Comparison of ENCODE assay signal across 8 mouse cellular contexts in genomic region chr2:180779226-180780104, GRCm38 (mm10). TPM values are rescaled to one million over a fixed set of nuclear protein-coding genes. Genes with fewer than 3 reads are reported as not detected.
DNase-seq lines count a peak whose midpoint lies in the region; ATAC-seq lines count a peak whose summit lies in the region.

No protein-coding gene starts in this region.

- intact Hi-C loops in left cerebral cortex, postnatal 10 days (cut with DNase I) = loop anchor here (2.0 to 10.0 kb wide), 5 partner anchors 31 to 505 kb away; partner anchors contain the start of genes Cables2 and Mrgbp

- no peak overlapping the region for H3K9ac ChIP-seq in intestine, embryonic 14.5 days (ENCODE audit: low read length)
- no peak overlapping the region for H3K9ac ChIP-seq in intestine, embryonic 16.5 days (ENCODE audit: low read depth, low read length)
- no peak overlapping the region for H3K9ac ChIP-seq in hindbrain, embryonic 12.5 days
- H3K9ac ChIP-seq in midbrain, embryonic 13.5 days (replicated peaks) = no peak overlapping the region

- H3K27me3 ChIP-seq in intestine, embryonic 14.5 days (replicated peaks; ENCODE audit: control insufficient read depth, insufficient read depth, low read length) = peaks cover 60% of the 10 kb centered on the region
- H3K27me3 ChIP-seq in intestine, embryonic 16.5 days (replicated peaks; ENCODE audit: control insufficient read depth, insufficient read depth, low read length) = peaks cover 55% of the 10 kb centered on the region
- peaks cover 73% of the 10 kb centered on the region for H3K27me3 ChIP-seq in hindbrain, embryonic 12.5 days
- peaks cover 66% of the 10 kb centered on the region for H3K27me3 ChIP-seq in midbrain, embryonic 13.5 days

- ATAC-seq in intestine, embryonic 14.5 days (replicated peaks; ENCODE audit: low FRiP score, low TSS enrichment, low read depth) = no peak
- ATAC-seq in intestine, embryonic 16.5 days = no peak
- peak; percentile 79 for ATAC-seq in erythroblast, adult 5-6 weeks (replicated peaks; ENCODE audit: low FRiP score, poor library complexity, severe bottlenecking)
- ATAC-seq in hindbrain, embryonic 12.5 days (ENCODE audit: low FRiP score) = peak; percentile 56; the same call in 1 of the 2 replicates
- peak; percentile 66 for ATAC-seq in midbrain, embryonic 13.5 days

- 22% methylated on average over 12 of the region's 12 CpGs for WGBS in intestine, embryonic 14.5 days
- 22% methylated on average over 12 of the region's 12 CpGs for WGBS in intestine, embryonic 16.5 days
- WGBS in hindbrain, embryonic 12.5 days = 23% methylated on average over 12 of the region's 12 CpGs
- WGBS in midbrain, embryonic 13.5 days = 24% methylated on average over 12 of the region's 12 CpGs

- H3K4me3 ChIP-seq in intestine, embryonic 14.5 days (ENCODE audit: low read depth, low read length) = no peak overlapping the region
- H3K4me3 ChIP-seq in intestine, embryonic 16.5 days (ENCODE audit: low read length) = no peak overlapping the region
- no peak overlapping the region for H3K4me3 ChIP-seq in hindbrain, embryonic 12.5 days
- no peak overlapping the region for H3K4me3 ChIP-seq in midbrain, embryonic 13.5 days (replicated peaks)

- DNase-seq in intestine, embryonic 14.5 days (ENCODE audit: low spot score) = peak; percentile 77
- peak; percentile 70 for DNase-seq in adrenal gland, postnatal 14 days
- DNase-seq in left cerebral cortex, postnatal 10 days (ENCODE audit: extremely low spot score in 1 of 2, low spot score in 2 of 2) = peak; percentile 62 to 70
- DNase-seq in spleen, postnatal 10 days (ENCODE audit: low spot score in 2 of 2) = peak; percentile 53 to 72

- H3K9me3 ChIP-seq in intestine, embryonic 14.5 days (ENCODE audit: control insufficient read depth, low read length) = no peaks in the 10 kb centered on the region
- no peaks in the 10 kb centered on the region for H3K9me3 ChIP-seq in intestine, embryonic 16.5 days (ENCODE audit: control insufficient read depth, low read length)
- H3K9me3 ChIP-seq in hindbrain, embryonic 12.5 days (replicated peaks) = no peaks in the 10 kb centered on the region
- H3K9me3 ChIP-seq in midbrain, embryonic 13.5 days = 0 out of 2 replicates have a peak, but pooled peaks cover 2% of the 10 kb centered on the region

- H3K27ac ChIP-seq in intestine, embryonic 14.5 days (ENCODE audit: low read depth) = no peak overlapping the region
- H3K27ac ChIP-seq in intestine, embryonic 16.5 days (ENCODE audit: low read length) = no peak overlapping the region
- no peak overlapping the region for H3K27ac ChIP-seq in hindbrain, embryonic 12.5 days
- no peak overlapping the region for H3K27ac ChIP-seq in midbrain, embryonic 13.5 days

- H3K4me2 ChIP-seq in intestine, embryonic 14.5 days (ENCODE audit: low read length) = no peak overlapping the region
- H3K4me2 ChIP-seq in intestine, embryonic 16.5 days (ENCODE audit: low read depth, low read length) = no peak overlapping the region
- no peak overlapping the region for H3K4me2 ChIP-seq in hindbrain, embryonic 12.5 days (replicated peaks)
- no peak overlapping the region for H3K4me2 ChIP-seq in midbrain, embryonic 13.5 days (replicated peaks)

- no peaks in the 10 kb centered on the region for H3K36me3 ChIP-seq in intestine, embryonic 14.5 days (ENCODE audit: control insufficient read depth, insufficient read depth, low read length)
- no peaks in the 10 kb centered on the region for H3K36me3 ChIP-seq in intestine, embryonic 16.5 days (ENCODE audit: control insufficient read depth, insufficient read depth, low read length)
- H3K36me3 ChIP-seq in hindbrain, embryonic 12.5 days = no peaks in the 10 kb centered on the region
- no peaks in the 10 kb centered on the region for H3K36me3 ChIP-seq in midbrain, embryonic 13.5 days

- 0 out of 2 replicates have a peak, but pooled peaks cover 6% of the 10 kb centered on the region for H3K4me1 ChIP-seq in intestine, embryonic 14.5 days (replicated peaks; ENCODE audit: control insufficient read depth, insufficient read depth, low read length)
- H3K4me1 ChIP-seq in intestine, embryonic 16.5 days (ENCODE audit: control insufficient read depth, insufficient read depth, low read length) = 0 out of 2 replicates have a peak, but pooled peaks cover 2% of the 10 kb centered on the region
- H3K4me1 ChIP-seq in hindbrain, embryonic 12.5 days = peaks cover 9% of the 10 kb centered on the region
- peaks cover 14% of the 10 kb centered on the region for H3K4me1 ChIP-seq in midbrain, embryonic 13.5 days (replicated peaks)

RNA-seq across cellular contexts. Expression of gene Bhlhe23, which starts 2.8 kb away (rescaled TPM):
- polyA plus RNA-seq in intestine, embryonic 14.5 days (2014; fragmentation: Nextera tagmentation; extraction: Ambion mirVana) = not detected in 2 replicates
- not detected in 2 replicates for polyA plus RNA-seq in intestine, embryonic 16.5 days (2015; fragmentation: Nextera tagmentation; extraction: Ambion mirVana)
- not detected in 2 replicates for total RNA-seq in adrenal gland, postnatal 14 days (2021)
- not detected in 2 replicates for total RNA-seq in erythroblast, adult 5-6 weeks (2015; ENCODE audit: low replicate concordance)
- total RNA-seq in erythroblast, adult 5-6 weeks (2017; ENCODE audit: low replicate concordance) = not detected in 2 replicates
- 2.3 and 3.3 TPM in 2 replicates for polyA plus RNA-seq in hindbrain, embryonic 12.5 days (2016; fragmentation: Nextera tagmentation; extraction: Ambion mirVana)
- total RNA-seq in left cerebral cortex, postnatal 10 days (2021) = under 1 TPM; 0.30 to 0.45 TPM
- polyA plus RNA-seq in midbrain, embryonic 13.5 days (2015; fragmentation: Nextera tagmentation; extraction: Ambion mirVana) = 18.7 and 25.0 TPM in 2 replicates

RNA-seq across cellular contexts. Expression of gene Slc17a9, which starts 54.4 kb away (rescaled TPM):
- polyA plus RNA-seq in intestine, embryonic 14.5 days (2014; fragmentation: Nextera tagmentation; extraction: Ambion mirVana) = 1.9 and 2.1 TPM in 2 replicates
- polyA plus RNA-seq in intestine, embryonic 16.5 days (2015; fragmentation: Nextera tagmentation; extraction: Ambion mirVana) = 5.4 and 6.3 TPM in 2 replicates
- total RNA-seq in adrenal gland, postnatal 14 days (2021) = 1.2 and 2.5 TPM in 2 replicates
- 10.6 and 16.1 TPM in 2 replicates for total RNA-seq in erythroblast, adult 5-6 weeks (2015; ENCODE audit: low replicate concordance)
- 1.5 and 3.1 TPM in 2 replicates for total RNA-seq in erythroblast, adult 5-6 weeks (2017; ENCODE audit: low replicate concordance)
- polyA plus RNA-seq in hindbrain, embryonic 12.5 days (2016; fragmentation: Nextera tagmentation; extraction: Ambion mirVana) = 0.53 and 0.80 TPM in 2 replicates
- under 1 TPM; 0.28 to 0.77 TPM for total RNA-seq in left cerebral cortex, postnatal 10 days (2021)
- 0.27 and 0.61 TPM in 2 replicates for polyA plus RNA-seq in midbrain, embryonic 13.5 days (2015; fragmentation: Nextera tagmentation; extraction: Ambion mirVana)

Comparison
In these comparisons a context has a peak if more than half of its experiments do, and no peak if none do; other contexts are left out.
1. ATAC-seq: peak in erythroblast, adult 5-6 weeks (single experiment), hindbrain, embryonic 12.5 days (single experiment) and midbrain, embryonic 13.5 days (single experiment); none in intestine, embryonic 14.5 days (single experiment) and intestine, embryonic 16.5 days (single experiment).
2. Peak in every context shown above with its lines, with median percentiles within 50 percentile points of each other: DNase-seq.